Mouse (Mus musculus): ENCODE measurements at regions not wholly inside any gene's neighbourhood (a gene's known extent, or its start where the extent isn't known, plus 50 kb on each side); places are given as distances from the start of the nearest gene placed in this dataset.

DNA sequence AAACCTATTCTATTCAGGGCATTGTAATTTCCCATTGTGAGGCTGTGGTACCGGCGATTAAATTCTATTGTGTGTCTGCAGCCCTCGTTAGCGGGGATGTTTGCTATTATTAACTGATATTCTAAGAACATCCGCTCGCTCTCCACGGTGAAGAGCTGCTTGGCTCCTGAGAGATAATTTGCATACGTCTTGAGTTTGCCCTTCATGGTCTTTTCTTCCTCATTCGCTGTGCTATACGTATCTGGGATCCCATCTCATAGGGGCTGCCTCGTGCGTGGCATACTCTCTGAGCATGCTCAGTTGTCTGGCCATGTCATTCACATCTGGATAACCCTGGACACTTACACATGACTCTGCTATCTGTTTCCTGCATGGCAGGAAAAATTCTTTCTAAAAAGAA, 275.7 kb downstream of the Gm11011 start:
- H3K9ac ChIP-seq (replicated peaks): no peak overlapping the region
- no peaks in the 10 kb centered on the region for H3K36me3 ChIP-seq
- no peak for ATAC-seq (replicated peaks)
- no peak overlapping the region; the same call in 1 of the 2 replicates for H3K4me2 ChIP-seq (replicated peaks)
- peaks cover 14% of the 10 kb centered on the region for H3K4me1 ChIP-seq
- no peaks in the 10 kb centered on the region for H3K27me3 ChIP-seq
- H3K9me3 ChIP-seq: no peaks in the 10 kb centered on the region
- no peak overlapping the region for H3K27ac ChIP-seq (replicated peaks)
- no peak overlapping the region for H3K4me3 ChIP-seq
- 10% methylated on average over 12 of the region's 12 CpGs for WGBS

DNA sequence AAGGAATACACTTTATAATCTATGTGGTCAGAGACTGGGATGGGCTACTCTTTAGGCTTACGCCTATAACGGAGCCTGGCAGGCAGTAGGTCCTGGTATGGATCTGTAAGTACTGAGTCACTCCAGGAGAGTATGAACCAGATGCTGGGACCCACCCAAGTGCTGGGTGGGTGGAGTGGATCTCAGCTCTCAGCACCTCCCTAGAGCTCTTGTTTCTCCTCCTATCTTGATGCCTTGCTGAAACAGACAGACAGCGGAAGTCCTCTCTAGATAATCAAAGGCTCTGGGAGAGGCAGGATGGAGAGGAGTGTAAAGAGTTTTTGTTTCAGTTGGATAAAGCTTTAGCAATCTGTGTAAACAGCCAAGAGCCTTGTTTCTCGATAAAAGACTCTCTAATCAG, 276.2 kb downstream of the Gm11011 start:
- Histone ChIP-seq H3K4me3 (no peak overlapping the region), H3K4me1 (peaks cover 14% of the 10 kb centered on the region), H3K4me2 (replicated peaks) (no peak overlapping the region; the same call in 1 of the 2 replicates), H3K9ac (replicated peaks) (no peak overlapping the region), H3K36me3 (no peaks in the 10 kb centered on the region), H3K9me3 (no peaks in the 10 kb centered on the region), H3K27me3 (no peaks in the 10 kb centered on the region), H3K27ac (replicated peaks) (no peak overlapping the region; the same call in 1 of the 2 replicates)
- WGBS: 42% methylated on average over 4 of the region's 4 CpGs
- ATAC-seq (replicated peaks): no peak

DNA sequence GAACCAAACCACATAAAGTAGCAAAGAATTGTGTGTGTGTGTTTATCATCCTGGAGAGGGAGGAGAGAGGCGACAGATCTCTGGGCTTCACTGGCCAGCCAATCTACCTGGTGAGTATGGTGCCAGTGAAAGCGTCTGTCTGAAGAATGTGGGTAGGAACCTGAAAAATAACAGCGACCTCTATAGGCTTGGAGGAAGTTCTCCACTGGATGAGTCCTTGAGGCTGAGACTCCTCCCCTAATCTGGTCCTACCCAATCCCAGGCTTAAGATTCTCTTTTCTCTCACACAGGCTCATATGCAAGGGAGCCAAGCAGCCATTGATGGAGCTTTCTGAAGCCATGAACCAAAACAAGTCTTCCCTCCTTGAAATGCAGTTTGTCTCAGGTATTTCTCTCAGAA, 283.2 kb downstream of the Gm11011 start:
- no peak for ATAC-seq (replicated peaks)
- peaks cover 14% of the 10 kb centered on the region for H3K4me1 ChIP-seq
- H3K9ac ChIP-seq (replicated peaks): no peak overlapping the region
- H3K4me3 ChIP-seq: no peak overlapping the region
- H3K27ac ChIP-seq (replicated peaks): no peak overlapping the region
- H3K36me3 ChIP-seq: no peaks in the 10 kb centered on the region
- WGBS: 92% methylated on average over 3 of the region's 3 CpGs
- H3K9me3 ChIP-seq: no peaks in the 10 kb centered on the region
- H3K27me3 ChIP-seq: no peaks in the 10 kb centered on the region
- no peak overlapping the region for H3K4me2 ChIP-seq (replicated peaks)

DNA sequence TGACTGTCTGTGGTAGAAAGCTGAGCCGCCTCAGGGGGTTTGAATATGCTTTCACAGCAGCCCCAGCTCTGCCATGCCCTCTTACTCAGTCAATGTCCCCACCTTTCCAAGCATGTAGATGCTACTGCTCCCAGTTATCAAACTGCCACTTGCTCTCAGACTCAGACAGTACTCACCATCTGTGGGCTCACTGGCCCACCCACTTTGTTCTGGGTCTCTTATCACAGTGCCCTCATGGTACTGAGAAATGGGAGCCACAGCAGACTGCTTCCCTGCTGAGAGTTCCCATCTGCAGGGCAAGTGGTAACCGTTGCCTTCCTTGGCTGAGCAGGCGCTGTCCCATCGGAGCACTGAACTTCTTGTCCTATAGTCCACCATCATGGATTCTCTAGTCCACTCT, 286.6 kb downstream of the Gm11011 start:
- 91% methylated on average over 4 of the region's 4 CpGs for WGBS
- Histone ChIP-seq H3K27me3 (no peaks in the 10 kb centered on the region), H3K4me1 (peaks cover 32% of the 10 kb centered on the region), H3K4me2 (replicated peaks) (no peak overlapping the region), H3K9ac (replicated peaks) (no peak overlapping the region), H3K4me3 (no peak overlapping the region), H3K36me3 (no peaks in the 10 kb centered on the region), H3K9me3 (no peaks in the 10 kb centered on the region), H3K27ac (replicated peaks) (peak overlapping the region; percentile 67)
- no peak for ATAC-seq (replicated peaks)

DNA sequence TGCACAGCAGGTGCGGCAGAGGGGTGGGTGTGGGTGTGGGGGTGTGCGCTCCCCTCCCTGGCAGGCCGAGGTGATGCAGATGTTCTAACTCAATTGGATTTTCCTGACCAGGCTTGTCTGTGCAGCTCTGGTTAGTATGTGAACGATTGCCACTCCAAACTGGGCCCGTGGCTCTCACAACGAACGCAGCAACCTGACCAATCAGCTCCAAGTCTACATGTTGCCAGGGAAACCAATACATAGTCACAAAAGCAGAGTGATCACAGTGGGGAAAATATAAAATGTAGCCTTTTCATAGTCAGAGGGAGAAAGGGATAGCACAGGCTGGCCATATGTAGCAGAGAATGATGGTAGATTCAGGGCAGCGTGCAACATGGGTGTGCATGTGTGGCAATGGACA, 287.1 kb downstream of the Gm11011 start:
- no peak overlapping the region for H3K9ac ChIP-seq (replicated peaks)
- 64% methylated on average over 8 of the region's 8 CpGs for WGBS
- H3K36me3 ChIP-seq: no peaks in the 10 kb centered on the region
- H3K4me3 ChIP-seq: no peak overlapping the region
- no peaks in the 10 kb centered on the region for H3K27me3 ChIP-seq
- H3K4me2 ChIP-seq (replicated peaks): no peak overlapping the region
- peak; percentile 59 for ATAC-seq (replicated peaks)
- no peaks in the 10 kb centered on the region for H3K9me3 ChIP-seq
- H3K4me1 ChIP-seq: peaks cover 32% of the 10 kb centered on the region
- H3K27ac ChIP-seq (replicated peaks): peak overlapping the region; percentile 67

DNA sequence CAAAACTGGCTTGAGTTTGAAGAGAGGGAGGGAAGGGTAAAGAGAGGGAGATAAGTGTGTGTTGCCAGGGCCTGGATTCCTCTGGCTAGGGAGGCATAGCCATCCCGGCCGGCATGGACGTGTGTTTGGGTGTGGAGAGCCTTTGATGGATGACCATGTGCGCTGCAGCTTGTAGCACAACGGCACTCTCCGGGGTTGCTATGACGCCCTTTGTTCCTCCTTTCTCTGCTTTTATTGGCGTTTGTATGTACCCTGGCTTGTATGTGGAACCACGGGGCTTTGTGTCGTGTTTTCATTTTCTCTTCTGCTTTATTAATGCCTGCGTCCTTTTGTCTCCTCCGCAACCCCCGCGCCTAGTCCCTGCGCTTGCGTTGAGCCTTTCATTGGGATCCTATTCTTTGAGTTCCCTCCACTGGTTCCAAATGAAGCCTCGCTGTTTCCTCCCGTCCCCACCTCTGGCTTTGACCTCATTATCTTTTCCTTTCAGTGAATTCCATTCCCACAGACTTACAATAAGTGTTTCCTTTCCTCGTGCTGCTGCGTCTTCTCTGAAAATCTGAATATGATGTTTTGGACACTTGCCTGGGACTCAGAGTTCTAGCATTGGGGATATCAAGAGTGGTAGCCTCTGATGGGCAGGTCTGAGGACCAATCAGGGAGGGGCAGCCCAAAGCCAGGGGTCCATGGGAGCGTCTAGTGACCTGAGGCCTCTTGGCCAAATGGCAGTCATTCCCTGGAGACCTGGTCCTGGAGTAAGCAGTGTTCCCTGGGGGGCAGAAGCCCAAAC, 289.5 kb downstream of the Gm11011 start:
- peak; percentile 84 for ATAC-seq (replicated peaks)
- peak overlapping the region; percentile 30 for H3K4me3 ChIP-seq
- peak overlapping the region; percentile 58; the same call in 1 of the 2 replicates for H3K27ac ChIP-seq (replicated peaks)
- H3K4me1 ChIP-seq: peaks cover 32% of the 10 kb centered on the region
- peak overlapping the region; percentile 37 for H3K9ac ChIP-seq (replicated peaks)
- 2% methylated on average over 21 of the region's 21 CpGs for WGBS
- H3K27me3 ChIP-seq: no peaks in the 10 kb centered on the region
- peak overlapping the region; percentile 46 for H3K4me2 ChIP-seq (replicated peaks)
- no peaks in the 10 kb centered on the region for H3K9me3 ChIP-seq
- H3K36me3 ChIP-seq: no peaks in the 10 kb centered on the region

DNA sequence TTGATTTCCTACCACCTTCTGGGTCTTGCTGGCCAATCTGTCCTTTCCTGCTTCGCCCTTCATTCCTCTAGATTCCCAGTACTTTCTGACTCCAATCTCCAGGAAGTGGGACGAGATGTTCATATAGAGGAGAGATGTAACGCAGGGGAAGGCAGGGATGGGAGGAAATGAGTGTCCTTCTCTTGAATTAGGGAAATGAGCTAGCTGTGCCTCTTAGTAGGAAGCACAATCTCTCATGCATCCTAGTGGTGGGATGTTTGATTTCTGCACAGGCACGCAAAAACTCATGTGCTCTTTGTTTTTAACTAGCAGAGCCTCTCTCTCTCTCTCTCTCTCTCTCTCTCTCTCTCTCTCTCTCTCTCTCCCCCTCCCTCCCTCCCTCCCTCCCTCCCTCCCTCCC, 290.3 kb downstream of the Gm11011 start:
- ATAC-seq (replicated peaks): no peak

DNA sequence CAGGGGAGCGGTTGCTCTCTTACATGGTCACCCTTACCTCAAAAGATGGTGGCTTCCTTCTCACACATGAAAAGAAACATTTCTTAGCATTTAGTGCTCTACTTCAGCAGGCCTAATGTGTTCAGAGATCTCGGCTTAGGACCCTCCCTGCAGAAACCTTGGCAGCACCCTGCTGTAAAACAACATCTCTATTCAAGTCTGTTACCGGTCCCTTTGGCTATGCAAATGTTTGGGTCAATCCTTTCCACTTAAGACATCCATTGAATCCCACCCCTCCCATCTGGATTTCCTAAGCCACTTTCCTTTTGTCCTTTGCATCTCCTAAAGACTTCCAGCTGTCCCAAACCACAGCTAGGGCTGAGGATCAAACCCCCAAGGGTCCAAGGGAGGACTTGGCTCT, 294.2 kb downstream of the Gm11011 start:
- Histone ChIP-seq H3K27ac (replicated peaks) (no peak overlapping the region), H3K9ac (replicated peaks) (no peak overlapping the region), H3K4me2 (replicated peaks) (no peak overlapping the region), H3K9me3 (no peaks in the 10 kb centered on the region), H3K27me3 (no peaks in the 10 kb centered on the region), H3K4me3 (no peak overlapping the region), H3K4me1 (peaks cover 17% of the 10 kb centered on the region), H3K36me3 (no peaks in the 10 kb centered on the region)
- 19% methylated on average over 3 of the region's 3 CpGs for WGBS
- no peak for ATAC-seq (replicated peaks)

More for the DNA sequence above, 290.3 kb downstream of the Gm11011 start:
- Histone ChIP-seq H3K27ac (replicated peaks) (peak overlapping the region; percentile 32; the same call in 1 of the 2 replicates), H3K4me2 (replicated peaks) (no peak overlapping the region), H3K9me3 (no peaks in the 10 kb centered on the region), H3K27me3 (no peaks in the 10 kb centered on the region), H3K9ac (replicated peaks) (no peak overlapping the region), H3K36me3 (no peaks in the 10 kb centered on the region), H3K4me3 (no peak overlapping the region), H3K4me1 (peaks cover 32% of the 10 kb centered on the region)
- 65% methylated on average over 4 of the region's 4 CpGs for WGBS

DNA sequence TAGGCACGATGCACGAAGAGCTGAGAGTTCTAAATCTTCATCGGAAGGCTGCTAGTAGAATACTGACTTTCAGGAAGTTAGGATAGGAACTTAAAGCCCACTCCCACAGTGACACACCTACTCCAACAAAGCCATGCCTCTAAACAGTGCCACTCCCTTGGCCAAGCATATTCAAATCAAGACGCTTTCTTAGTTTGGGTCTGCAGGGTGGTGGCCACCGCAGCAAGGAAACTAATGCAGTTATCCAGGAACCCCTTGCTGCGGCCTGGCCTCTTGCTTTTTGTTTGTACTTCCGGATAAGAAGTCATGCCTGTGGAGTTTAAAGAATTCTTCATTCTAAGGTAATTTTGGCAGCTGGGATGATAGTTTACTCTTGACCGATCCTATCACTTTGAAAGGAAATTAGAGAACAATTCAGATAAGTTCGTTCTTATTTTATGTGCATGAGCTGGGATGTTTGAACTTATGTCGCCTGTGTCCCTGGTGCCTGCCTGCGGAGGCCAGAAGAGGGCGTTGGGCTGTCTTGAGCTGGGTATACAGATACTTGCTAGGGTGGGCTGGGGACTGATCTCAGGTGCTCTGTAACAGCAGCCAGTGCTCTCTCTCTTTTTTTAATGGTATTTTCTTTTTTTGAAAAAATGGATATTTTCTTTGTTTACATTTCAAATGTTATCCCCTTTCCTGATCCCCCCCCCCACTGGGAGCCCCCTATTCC, 298.5 kb downstream of the Gm11011 start:
- no peak for ATAC-seq (replicated peaks)
- H3K9ac ChIP-seq (replicated peaks): no peak overlapping the region
- no peaks in the 10 kb centered on the region for H3K36me3 ChIP-seq
- no peak overlapping the region for H3K4me2 ChIP-seq (replicated peaks)
- WGBS: 96% methylated on average over 12 of the region's 12 CpGs
- no peak overlapping the region for H3K4me3 ChIP-seq
- H3K9me3 ChIP-seq: no peaks in the 10 kb centered on the region
- no peaks in the 10 kb centered on the region for H3K27me3 ChIP-seq
- no peaks in the 10 kb centered on the region for H3K4me1 ChIP-seq
- H3K27ac ChIP-seq (replicated peaks): no peak overlapping the region

DNA sequence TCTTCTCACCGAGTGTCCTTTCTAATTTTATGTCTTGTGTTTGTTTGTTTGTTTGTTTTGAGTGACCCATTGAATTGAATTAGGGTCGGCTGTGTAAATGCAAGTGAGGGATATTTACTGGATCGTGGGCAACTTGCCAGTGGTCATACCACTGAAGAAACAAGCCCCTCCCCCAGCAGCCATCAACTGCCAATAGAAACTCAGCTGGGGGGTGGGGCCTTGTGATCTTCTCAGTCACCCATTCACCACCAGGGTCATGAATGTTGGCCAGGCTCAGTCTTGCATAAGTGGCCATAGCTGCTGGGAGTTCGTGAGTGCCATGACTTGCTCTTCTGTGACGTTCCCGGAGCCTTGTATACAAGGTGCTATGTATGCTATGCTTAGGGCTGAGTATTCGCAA, 300.8 kb downstream of the Gm11011 start:
- Histone ChIP-seq H3K4me3 (no peak overlapping the region), H3K27ac (replicated peaks) (no peak overlapping the region), H3K9me3 (no peaks in the 10 kb centered on the region), H3K36me3 (no peaks in the 10 kb centered on the region), H3K27me3 (no peaks in the 10 kb centered on the region), H3K9ac (replicated peaks) (no peak overlapping the region), H3K4me1 (no peaks in the 10 kb centered on the region), H3K4me2 (replicated peaks) (no peak overlapping the region)
- ATAC-seq (replicated peaks): no peak
- WGBS: 91% methylated on average over 7 of the region's 7 CpGs

DNA sequence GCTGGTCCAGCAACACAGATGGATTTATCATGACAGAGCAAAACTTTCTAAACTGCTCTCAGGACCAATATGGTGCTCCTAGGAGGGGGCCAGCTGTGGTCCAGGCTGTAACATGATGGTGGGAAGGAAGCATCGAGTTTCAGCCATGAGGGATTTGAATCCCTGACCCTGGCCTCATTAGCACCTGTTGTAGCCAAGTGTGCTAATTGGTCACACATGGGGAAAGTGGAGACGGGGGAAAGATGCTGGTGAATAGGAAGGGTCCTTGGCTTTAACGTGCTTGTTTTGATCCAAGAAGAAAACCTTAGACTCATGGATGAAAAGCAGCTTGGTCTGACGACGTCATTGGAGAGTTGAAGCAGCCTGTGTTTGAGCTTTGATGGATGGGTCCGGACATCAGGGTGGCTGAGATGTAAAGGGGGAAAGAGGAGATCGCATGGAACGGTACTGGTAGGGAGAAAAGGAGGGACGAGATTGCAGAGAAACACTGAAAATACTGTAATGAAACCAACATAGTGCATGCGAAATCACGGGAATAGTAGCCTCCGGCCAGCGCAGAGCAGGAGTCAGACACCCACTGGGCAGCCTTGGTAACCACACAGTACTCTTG, 304.9 kb downstream of the Gm11011 start:
- no peak overlapping the region for H3K4me3 ChIP-seq
- WGBS: 51% methylated on average over 13 of the region's 13 CpGs
- no peak for ATAC-seq (replicated peaks)
- H3K4me1 ChIP-seq: no peaks in the 10 kb centered on the region
- no peak overlapping the region for H3K9ac ChIP-seq (replicated peaks)
- H3K27ac ChIP-seq (replicated peaks): no peak overlapping the region
- no peaks in the 10 kb centered on the region for H3K27me3 ChIP-seq
- H3K36me3 ChIP-seq: no peaks in the 10 kb centered on the region
- no peaks in the 10 kb centered on the region for H3K9me3 ChIP-seq
- no peak overlapping the region for H3K4me2 ChIP-seq (replicated peaks)

DNA sequence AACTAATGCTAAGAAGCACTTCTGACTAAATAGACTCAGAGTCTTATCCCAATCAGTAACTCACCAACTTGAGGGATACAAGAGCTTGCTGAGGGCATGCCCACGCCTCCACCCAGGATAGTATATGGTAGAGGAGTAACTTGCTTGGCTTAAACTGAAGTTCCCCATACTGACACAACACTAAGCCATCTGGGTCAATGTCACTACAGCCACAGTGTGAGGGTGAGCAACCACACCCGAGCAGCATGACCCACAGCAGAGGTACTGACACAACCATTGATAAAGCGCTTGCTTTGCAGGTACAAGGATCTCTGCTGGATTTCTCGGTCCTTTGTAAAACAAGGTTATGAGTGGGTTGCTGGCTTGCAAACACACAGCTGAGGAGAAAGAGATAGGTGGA, 312.2 kb downstream of the Gm11011 start:
- WGBS: 97% methylated on average over 4 of the region's 4 CpGs
- H3K27me3 ChIP-seq: no peaks in the 10 kb centered on the region
- H3K36me3 ChIP-seq: no peaks in the 10 kb centered on the region
- ATAC-seq (replicated peaks): no peak
- H3K4me2 ChIP-seq (replicated peaks): no peak overlapping the region
- no peak overlapping the region for H3K27ac ChIP-seq (replicated peaks)
- H3K4me3 ChIP-seq: no peak overlapping the region
- H3K9ac ChIP-seq (replicated peaks): no peak overlapping the region
- H3K9me3 ChIP-seq: no peaks in the 10 kb centered on the region
- H3K4me1 ChIP-seq: peaks cover 15% of the 10 kb centered on the region
